Mouse (Mus musculus): ENCODE measurements around the gene Lix1.

DNA sequence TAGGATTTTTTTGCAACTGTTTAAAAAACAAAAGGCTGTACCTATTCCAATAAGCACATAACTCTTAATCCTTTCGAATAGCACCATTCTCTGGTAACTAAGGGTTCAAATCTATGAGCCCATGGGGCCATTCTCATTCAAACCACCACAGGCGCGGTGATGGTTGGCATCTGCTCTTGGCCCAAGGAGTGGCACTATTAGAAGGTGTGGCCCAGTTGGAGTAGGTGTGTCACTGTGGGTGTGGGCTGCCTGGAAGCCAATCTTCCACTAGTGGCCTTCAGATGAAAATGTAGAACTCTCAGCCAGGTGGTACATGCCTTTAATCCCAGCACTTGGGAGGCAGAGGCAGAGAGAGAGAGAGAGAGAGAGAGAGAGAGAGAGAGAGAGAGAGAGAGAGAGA is 11.7 kb downstream of the Lix1 start:
- TF ChIP-seq POLR2A (IDR thresholded peaks at IDR 0.05; ENCODE audit: low read depth, low read length) (no peak), CTCF (conservative IDR thresholded peaks at IDR 0.05; ENCODE audit: insufficient read depth, insufficient read length, low read depth, low read length) (no peak)

Measured in kidney, adult 2 months (tissue).